Mouse (Mus musculus) cerebellum, adult 2 months (tissue): ENCODE measurements around the gene Clpp.

ENCODE experiments used
- CTCF ChIP-seq: fragments of 200-500 bp; IDR thresholded peaks from 2 replicates; pipeline ENCODE4 v1.5.1; 2011; ENCODE audit warnings: low read depth, mild to moderate bottlenecking, control low read depth, low read length, moderate library complexity, borderline replicate concordance; ENCODE audit not compliant: insufficient read depth
- POLR2A ChIP-seq: fragments of 200-500 bp; IDR thresholded peaks from 2 replicates; pipeline ENCODE4 v1.6.1; 2011; ENCODE audit warnings: low read length, control low read depth, borderline replicate concordance; ENCODE audit not compliant: insufficient read depth

DNA sequence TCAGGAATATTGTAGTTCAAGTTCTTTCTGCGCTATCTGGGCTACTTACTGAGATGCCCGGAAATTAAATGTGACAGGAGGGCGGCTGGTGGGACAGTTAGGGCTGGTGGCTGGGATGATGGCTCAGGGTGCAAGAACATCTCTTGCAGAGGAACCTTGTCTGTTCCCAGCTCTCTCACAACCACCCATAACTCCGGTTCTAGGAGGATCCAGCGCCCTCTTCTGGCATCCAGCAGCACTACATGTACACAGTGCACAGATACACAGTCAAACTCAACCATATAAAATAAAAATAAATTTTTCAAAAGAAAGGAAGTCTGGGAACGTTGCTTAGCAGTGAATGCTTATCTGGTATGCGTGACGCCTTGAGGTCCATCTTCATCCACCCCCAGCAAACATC, 48.9 kb downstream of the Clpp start:
- peak; percentile 14; the same call in 1 of the 2 replicates for TF ChIP-seq CTCF
- TF ChIP-seq POLR2A = no peak
